Mouse (Mus musculus) liver, embryonic 12.5 days (tissue): ENCODE data around the gene Arrdc2. TPM values are rescaled to one million over a fixed set of nuclear protein-coding genes. Genes with fewer than 3 reads are reported as not detected.

Source experiments
- ATAC-seq: fragments of 200-750 bp; cut with Nextera tagmentation; 2 replicates; pipeline ENCODE4 v1.8.0; 2017; ENCODE audit warnings: moderate number of reproducible peaks, mild to moderate bottlenecking, moderate library complexity
- H3K27ac ChIP-seq: fragments of 300-500 bp; sonication (generic); 2 replicates; pipeline ENCODE4 v1.5.1; 2016; ENCODE audit warnings: mild to moderate bottlenecking
- H3K27me3 ChIP-seq: fragments of 300-500 bp; sonication (generic); replicated peaks from 2 replicates; pipeline ENCODE4 v1.6.1; 2016; ENCODE audit warnings: mild to moderate bottlenecking, moderate library complexity
- H3K36me3 ChIP-seq: fragments of 300-500 bp; sonication (generic); 2 replicates; pipeline ENCODE4 v1.6.1; 2016; ENCODE audit warnings: mild to moderate bottlenecking, moderate library complexity
- H3K4me1 ChIP-seq: fragments of 300-500 bp; sonication (generic); 2 replicates; pipeline ENCODE4 v1.6.1; 2016
- H3K4me2 ChIP-seq: fragments of 300-500 bp; sonication (generic); 2 replicates; pipeline ENCODE4 v1.6.1; 2016; ENCODE audit warnings: mild to moderate bottlenecking, moderate library complexity
- H3K4me3 ChIP-seq: fragments of 300-500 bp; sonication (generic); 2 replicates; pipeline ENCODE4 v1.5.1; 2016; ENCODE audit warnings: mild to moderate bottlenecking, moderate library complexity
- H3K9ac ChIP-seq: fragments of 300-500 bp; sonication (generic); 2 replicates; pipeline ENCODE4 v1.6.1; 2016; ENCODE audit warnings: mild to moderate bottlenecking, moderate library complexity
- H3K9me3 ChIP-seq: fragments of 300-500 bp; sonication (generic); replicated peaks from 2 replicates; pipeline ENCODE4 v1.6.1; 2016; ENCODE audit warnings: mild to moderate bottlenecking, moderate library complexity
- WGBS: fragments of 180-500 bp; shearing (Covaris S2); methylation state at CpG from one replicate; pipeline ENCODE4 v1.1.7; 2016; ENCODE audit not compliant: insufficient replicate concordance; 5-methylcytosine and 5-hydroxymethylcytosine counted together
- microRNA-seq: library from miRNA; unstranded; fragments of <30 nt; microRNA quantifications from one replicate; pipeline ENCODE4, GENCODE M21; 2017
- polyA plus RNA-seq: library from polyadenylated mRNA; unstranded; fragments of >200 nt; fragmentation: Nextera tagmentation; extraction: Ambion mirVana; gene quantifications from 2 replicates; pipeline ENCODE4 v1.2.1, GENCODE M21; 2016

Gene Arrdc2
- polyA plus RNA-seq, 1 experiment from 2014 or later: 16.1 TPM

DNA sequence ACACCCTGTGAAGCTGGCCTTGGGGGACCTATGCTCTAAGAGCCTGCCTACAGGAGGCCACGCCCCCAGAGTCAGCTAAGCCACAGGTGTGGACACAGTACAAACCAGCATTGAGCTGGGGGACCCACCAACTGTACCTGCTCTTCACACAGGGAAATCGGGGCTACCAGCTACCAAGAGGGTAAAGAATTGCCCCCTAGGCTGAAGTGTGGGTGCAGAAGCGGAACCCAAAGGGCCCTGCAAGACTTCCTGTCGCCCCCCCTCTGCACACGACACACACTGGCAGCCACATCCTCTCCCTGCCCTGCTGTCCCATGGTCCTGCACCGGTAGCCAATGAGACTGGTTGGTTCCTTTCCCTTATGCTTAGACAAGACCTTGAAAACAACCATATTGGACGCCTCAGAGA is 48.2 kb downstream of the Arrdc2 start:
- H3K4me2 ChIP-seq: peak overlapping the region; percentile 93
- H3K4me1 ChIP-seq: peaks cover 76% of the 10 kb centered on the region
- H3K27me3 ChIP-seq: peaks cover 27% of the 10 kb centered on the region
- peak overlapping the region; percentile 85 for H3K9ac ChIP-seq
- H3K36me3 ChIP-seq: peaks cover 37% of the 10 kb centered on the region
- H3K4me3 ChIP-seq: peak overlapping the region; percentile 75
- WGBS: 26% methylated on average over 7 of the region's 7 CpGs
- peak overlapping the region; percentile 78 for H3K27ac ChIP-seq
- H3K9me3 ChIP-seq: no peaks in the 10 kb centered on the region
- ATAC-seq: peak; percentile 30; the same call in 1 of the 2 replicates

- Histone ChIP-seq H3K27me3 (peaks cover 22% of the 10 kb centered on the region), H3K4me2 (peak overlapping the region; percentile 93), H3K36me3 (peaks cover 41% of the 10 kb centered on the region), H3K27ac (peak overlapping the region; percentile 78), H3K9ac (peak overlapping the region; percentile 85), H3K9me3 (no peaks in the 10 kb centered on the region), H3K4me1 (peaks cover 78% of the 10 kb centered on the region), H3K4me3 (peak overlapping the region; percentile 75)
- 52% methylated on average over 8 of the region's 8 CpGs for WGBS
- ATAC-seq: no peak
Observed at GRCm38 (mm10) chr8:70790846-70791245, 48.7 kb downstream of the Arrdc2 start.

DNA sequence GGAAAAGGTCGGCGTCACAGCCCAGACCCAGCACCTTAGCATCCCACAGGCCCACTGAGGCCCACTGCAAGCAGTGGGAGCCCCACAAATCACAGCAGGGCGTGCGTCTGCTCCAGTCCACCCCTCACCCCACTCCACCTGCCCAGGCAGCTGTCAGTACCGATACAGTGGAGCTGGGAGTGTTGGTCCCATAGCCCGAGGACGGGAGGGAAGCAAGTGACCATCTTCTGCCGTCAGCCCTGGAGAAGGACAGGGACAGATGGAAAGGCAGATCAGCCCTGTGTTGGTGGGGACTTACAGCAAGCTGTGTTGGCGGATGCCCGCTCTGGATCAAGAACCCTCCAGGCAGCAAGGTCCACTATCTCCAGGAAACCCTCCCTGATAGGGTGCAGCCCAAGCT is 50.5 kb downstream of the Arrdc2 start:
- H3K9me3 ChIP-seq: no peaks in the 10 kb centered on the region
- peaks cover 6% of the 10 kb centered on the region; the same call in 1 of the 2 replicates for H3K27me3 ChIP-seq
- H3K4me1 ChIP-seq: peaks cover 81% of the 10 kb centered on the region
- no peak overlapping the region for H3K27ac ChIP-seq
- H3K4me3 ChIP-seq: no peak overlapping the region
- 68% methylated on average over 10 of the region's 10 CpGs for WGBS
- H3K4me2 ChIP-seq: no peak overlapping the region
- no peak overlapping the region for H3K9ac ChIP-seq
- no peak for ATAC-seq
- H3K36me3 ChIP-seq: peaks cover 59% of the 10 kb centered on the region

- no peak for ATAC-seq
- H3K4me1 ChIP-seq: peaks cover 75% of the 10 kb centered on the region
- no peaks in the 10 kb centered on the region for H3K27me3 ChIP-seq
- no peaks in the 10 kb centered on the region for H3K9me3 ChIP-seq
- WGBS: 59% methylated on average over 30 of the region's 30 CpGs
- peaks cover 69% of the 10 kb centered on the region for H3K36me3 ChIP-seq
- H3K27ac ChIP-seq: no peak overlapping the region
- no peak overlapping the region for H3K4me3 ChIP-seq
- H3K9ac ChIP-seq: no peak overlapping the region
- peak overlapping the region; percentile 27 for H3K4me2 ChIP-seq
Observed at GRCm38 (mm10) chr8:70787941-70788667, 51.4 kb downstream of the Arrdc2 start.

- no peak for ATAC-seq
- Histone ChIP-seq H3K9me3 (no peaks in the 10 kb centered on the region), H3K27ac (no peak overlapping the region), H3K27me3 (no peaks in the 10 kb centered on the region), H3K4me1 (peaks cover 65% of the 10 kb centered on the region), H3K9ac (no peak overlapping the region), H3K36me3 (peaks cover 78% of the 10 kb centered on the region), H3K4me3 (no peak overlapping the region), H3K4me2 (no peak overlapping the region)
- 85% methylated on average over 3 of the region's 3 CpGs for WGBS
Observed at GRCm38 (mm10) chr8:70787051-70787445, 52.5 kb downstream of the Arrdc2 start.

- Histone ChIP-seq H3K9ac (no peak overlapping the region), H3K27me3 (no peaks in the 10 kb centered on the region), H3K27ac (no peak overlapping the region), H3K9me3 (no peaks in the 10 kb centered on the region), H3K4me2 (no peak overlapping the region), H3K4me3 (no peak overlapping the region), H3K4me1 (peaks cover 59% of the 10 kb centered on the region), H3K36me3 (peaks cover 84% of the 10 kb centered on the region)
- ATAC-seq: no peak
- WGBS: 87% methylated on average over 25 of the region's 25 CpGs
Observed at GRCm38 (mm10) chr8:70786291-70787050, 53.0 kb downstream of the Arrdc2 start.

Small RNA genes within 50 kb of the gene (microRNA-seq; reads per million reads assigned to microRNA genes)
- not detected for gene Mir7240

Other genes with a start within 250 kb of the Arrdc2 start
- gene Isyna1, start 245.3 kb downstream of the Arrdc2 start, polyA plus RNA-seq: 114 and 115 TPM in 2 replicates
- gene Ssbp4, start 230.8 kb downstream of the Arrdc2 start, polyA plus RNA-seq: 96.4 and 98.0 TPM in 2 replicates
- 4.1 and 4.6 TPM in 2 replicates for gene Lrrc25, start 223.6 kb downstream of the Arrdc2 start, polyA plus RNA-seq
- gene Gdf15, start 207.3 kb downstream of the Arrdc2 start, polyA plus RNA-seq: 4.4 and 4.9 TPM in 2 replicates
- gene Pgpep1, start 179.3 kb downstream of the Arrdc2 start, polyA plus RNA-seq: 19.6 and 24.2 TPM in 2 replicates
- gene Lsm4, start 166.5 kb downstream of the Arrdc2 start, polyA plus RNA-seq: 266 and 269 TPM in 2 replicates
- gene Jund, start 140.8 kb downstream of the Arrdc2 start, polyA plus RNA-seq: 59.5 and 66.8 TPM in 2 replicates
- gene Iqcn, start 136.3 kb downstream of the Arrdc2 start, polyA plus RNA-seq: not detected in 2 replicates
- not detected in 2 replicates for gene Gm3336, start 121.2 kb downstream of the Arrdc2 start, polyA plus RNA-seq
- 0.56 and 0.71 TPM in 2 replicates for gene Pde4c, start 116.0 kb downstream of the Arrdc2 start, polyA plus RNA-seq
- 3.3 and 3.9 TPM in 2 replicates for gene Rab3a, start 85.0 kb downstream of the Arrdc2 start, polyA plus RNA-seq
- gene Mpv17l2, start 78.8 kb downstream of the Arrdc2 start, polyA plus RNA-seq: 52.2 and 52.7 TPM in 2 replicates
- gene Pik3r2, start 63.0 kb downstream of the Arrdc2 start, polyA plus RNA-seq: 23.3 and 27.3 TPM in 2 replicates
- gene Mast3, start 34.7 kb downstream of the Arrdc2 start, polyA plus RNA-seq: 9.8 and 10.4 TPM in 2 replicates
- gene Il12rb1, start 31.3 kb downstream of the Arrdc2 start, polyA plus RNA-seq: 0.18 and 0.22 TPM in 2 replicates
- gene Kcnn1, start 23.5 kb upstream of the Arrdc2 start, polyA plus RNA-seq: 0.55 and 0.72 TPM in 2 replicates
- 78.8 and 81.1 TPM in 2 replicates for gene Ccdc124, start 34.2 kb upstream of the Arrdc2 start, polyA plus RNA-seq
- 0.08 and 0.11 TPM in 2 replicates for gene Slc5a5, start 53.0 kb upstream of the Arrdc2 start, polyA plus RNA-seq
- 3,066 and 3,170 TPM in 2 replicates for gene Rpl18a, start 57.7 kb upstream of the Arrdc2 start, polyA plus RNA-seq
- 28.4 and 30.9 TPM in 2 replicates for gene Map1s, start 66.2 kb upstream of the Arrdc2 start, polyA plus RNA-seq